Mouse (Mus musculus) heart, adult 2 months (tissue): ENCODE data around the gene Tas2r144. TPM values are rescaled to one million over a fixed set of nuclear protein-coding genes. Genes with fewer than 3 reads are reported as not detected.

Experiments used
- DNase-seq, 2 experiments: peaks; one replicate each; pipeline ENCODE4 v3.0.0; 2021
- H3K27ac ChIP-seq: fragments of 200-600 bp; 2 replicates; pipeline ENCODE4 v1.8.1; 2022
- H3K27me3 ChIP-seq: fragments of 200-500 bp; 2 replicates; pipeline ENCODE4 v1.6.1; 2012; ENCODE audit warnings: mild to moderate bottlenecking, low read length, inconsistent platforms, mixed read lengths; ENCODE audit not compliant: control insufficient read depth, insufficient read depth
- H3K36me3 ChIP-seq: fragments of 200-500 bp; 2 replicates; pipeline ENCODE4 v1.6.1; 2012; ENCODE audit warnings: low read length, inconsistent platforms; ENCODE audit not compliant: control insufficient read depth, insufficient read depth
- H3K4me1 ChIP-seq: fragments of 200-500 bp; 2 replicates; pipeline ENCODE4 v1.6.1; 2011; ENCODE audit warnings: low read length; ENCODE audit not compliant: control insufficient read depth, insufficient read depth
- H3K4me3 ChIP-seq: fragments of 200-600 bp; 2 replicates; pipeline ENCODE4 v1.8.1; 2022
- H3K79me2 ChIP-seq: fragments of 200-500 bp; replicated peaks from 2 replicates; pipeline ENCODE4 v1.6.1; 2012; ENCODE audit warnings: mild to moderate bottlenecking, inconsistent platforms, low read length, moderate library complexity, mixed read lengths; ENCODE audit not compliant: control insufficient read depth, insufficient read depth
- H3K9ac ChIP-seq: fragments of 200-500 bp; 2 replicates; pipeline ENCODE4 v1.6.1; 2012; ENCODE audit warnings: low read depth, mild to moderate bottlenecking, control low read depth, inconsistent platforms, low read length, mixed read lengths
- CTCF ChIP-seq: fragments of 200-600 bp; IDR thresholded peaks from 2 replicates; pipeline ENCODE4 v1.8.1; 2022; ENCODE audit warnings: antibody characterized with exemption, mild to moderate bottlenecking, moderate library complexity
- EP300 ChIP-seq: fragments of 200-500 bp; IDR thresholded peaks from 2 replicates; pipeline ENCODE4 v1.6.1; 2011; ENCODE audit warnings: low read depth, low read length, control low read depth; ENCODE audit not compliant: insufficient read depth
- POLR2A ChIP-seq: fragments of 200-500 bp; IDR thresholded peaks from 2 replicates; pipeline ENCODE4 v1.6.1; 2011; ENCODE audit warnings: mild to moderate bottlenecking, low read depth, low read length, control low read depth; ENCODE audit not compliant: insufficient read depth
- WGBS: fragments of 180-500 bp; shearing (Covaris S2); methylation state at CpG from one replicate; pipeline ENCODE4 v1.1.7; 2018; 5-methylcytosine and 5-hydroxymethylcytosine counted together
- intact Hi-C: fragments of 180-260 bp; cut with DNase I; formaldehyde crosslinking; loops from one replicate; pipeline ENCODE4 v1.15.1; 2025
- long read RNA-seq: library from polyadenylated mRNA; stranded (forward); transcript quantifications from one replicate; pipeline ENCODE4 v2.0.0, GENCODE M21; 2021
- polyA plus RNA-seq: library from polyadenylated mRNA; depleted of rRNA; stranded (reverse); fragments of >200 nt; gene quantifications from 2 replicates; pipeline ENCODE4 v1.2.3, GENCODE M21; 2012; rRNA removed
- total RNA-seq, 2 experiments: library from RNA; stranded (reverse); gene quantifications; 2 replicates each; pipeline ENCODE4 v1.2.3; 2021

Tas2r144 gene
- total RNA-seq (not detected), polyA plus RNA-seq (not detected in 2 replicates)
- long read RNA-seq: 0 reads

GRCm38 (mm10) chr6:42215028-42215427, at the start of gene Tas2r144:
Gene Tas2r144, plus strand, starts transcription at chr6:42215328.
- intact Hi-C loops: no loop called here

GRCm38 (mm10) chr6:42182462-42182861, 32.7 kb upstream of the Tas2r144 start:
- Histone ChIP-seq H3K4me3 (no peak overlapping the region), H3K27me3 (no peaks in the 10 kb centered on the region), H3K79me2 (no peaks in the 10 kb centered on the region), H3K36me3 (no peaks in the 10 kb centered on the region), H3K27ac (no peak overlapping the region), H3K9ac (no peak overlapping the region), H3K4me1 (no peaks in the 10 kb centered on the region)
- DNase-seq: no peak
- TF ChIP-seq EP300 (no peak), CTCF (no peak), POLR2A (no peak)
- intact Hi-C loops: no loop called here
- WGBS: 52% methylated on average over 1 of the region's 1 CpGs

More at GRCm38 (mm10) chr6:42215028-42215427, at the start of gene Tas2r144:
- no peak for TF ChIP-seq EP300
- TF ChIP-seq CTCF: no peak
- TF ChIP-seq POLR2A: no peak
- no peak within 1 kb of the TSS for H3K4me3 ChIP-seq
- DNase-seq: no peak
- no peaks in the 10 kb centered on the region for H3K36me3 ChIP-seq
- H3K27me3 ChIP-seq: no peaks in the 10 kb centered on the region
- 65% methylated on average over 2 of the region's 2 CpGs for WGBS
- no peak within 1 kb of the TSS for H3K27ac ChIP-seq
- no peak within 1 kb of the TSS for H3K9ac ChIP-seq
- no peaks in the 10 kb centered on the region for H3K4me1 ChIP-seq
- H3K79me2 ChIP-seq: no peaks in the 10 kb centered on the region

GRCm38 (mm10) chr6:42186230-42186629, 28.9 kb upstream of the Tas2r144 start:
- no peak for DNase-seq
- no peak for TF ChIP-seq EP300
- TF ChIP-seq CTCF: peak; percentile 29
- TF ChIP-seq POLR2A: no peak
- no peaks in the 10 kb centered on the region for H3K27me3 ChIP-seq
- no peaks in the 10 kb centered on the region for H3K36me3 ChIP-seq
- H3K27ac ChIP-seq: no peak overlapping the region
- no peaks in the 10 kb centered on the region for H3K4me1 ChIP-seq
- no peak overlapping the region for H3K4me3 ChIP-seq
- WGBS: 40% methylated on average over 3 of the region's 3 CpGs
- no peaks in the 10 kb centered on the region for H3K79me2 ChIP-seq
- no peak overlapping the region for H3K9ac ChIP-seq
- intact Hi-C loops: no loop called here

GRCm38 (mm10) chr6:42197710-42198109, 17.4 kb upstream of the Tas2r144 start:
- Histone ChIP-seq H3K4me1 (no peaks in the 10 kb centered on the region), H3K36me3 (no peaks in the 10 kb centered on the region), H3K27me3 (no peaks in the 10 kb centered on the region), H3K9ac (no peak overlapping the region), H3K79me2 (no peaks in the 10 kb centered on the region), H3K27ac (no peak overlapping the region), H3K4me3 (no peak overlapping the region)
- intact Hi-C loops: no loop called here
- no peak for TF ChIP-seq CTCF
- TF ChIP-seq EP300: no peak
- no peak for TF ChIP-seq POLR2A
- DNase-seq: no peak
- 19% methylated on average over 3 of the region's 3 CpGs for WGBS

- 65% methylated on average over 1 of the region's 1 CpGs for WGBS
- intact Hi-C loops: no loop called here
- no peaks in the 10 kb centered on the region for H3K79me2 ChIP-seq
Observed at GRCm38 (mm10) chr6:42199498-42199897, 15.6 kb upstream of the Tas2r144 start.

GRCm38 (mm10) chr6:42222286-42222685, 7.2 kb downstream of the Tas2r144 start:
- TF ChIP-seq CTCF: no peak
- no peak for TF ChIP-seq POLR2A
- TF ChIP-seq EP300: no peak
- no peaks in the 10 kb centered on the region for H3K36me3 ChIP-seq
- no peak overlapping the region for H3K9ac ChIP-seq
- no peak for DNase-seq
- no peak overlapping the region for H3K27ac ChIP-seq
- H3K4me3 ChIP-seq: no peak overlapping the region
- WGBS: 68% methylated on average over 3 of the region's 3 CpGs
- intact Hi-C loops: loop anchor here (10.0 kb wide), 1 partner anchor 643 kb away; no protein-coding TSS in a partner anchor
- no peaks in the 10 kb centered on the region for H3K79me2 ChIP-seq
- H3K4me1 ChIP-seq: no peaks in the 10 kb centered on the region
- H3K27me3 ChIP-seq: no peaks in the 10 kb centered on the region

More at GRCm38 (mm10) chr6:42199498-42199897, 15.6 kb upstream of the Tas2r144 start:
- no peak overlapping the region for H3K27ac ChIP-seq
- H3K27me3 ChIP-seq: no peaks in the 10 kb centered on the region
- H3K9ac ChIP-seq: no peak overlapping the region
- no peaks in the 10 kb centered on the region for H3K36me3 ChIP-seq
- TF ChIP-seq POLR2A (no peak), CTCF (no peak), EP300 (no peak)
- H3K4me3 ChIP-seq: no peak overlapping the region
- no peak for DNase-seq
- no peaks in the 10 kb centered on the region for H3K4me1 ChIP-seq
